Mouse (Mus musculus) heart, adult 11 months (tissue): ENCODE data around the gene Hal.

ENCODE experiments used
- DNase-seq: peaks from one replicate; pipeline ENCODE4 v3.0.0; 2022

Gene Hal

DNA sequence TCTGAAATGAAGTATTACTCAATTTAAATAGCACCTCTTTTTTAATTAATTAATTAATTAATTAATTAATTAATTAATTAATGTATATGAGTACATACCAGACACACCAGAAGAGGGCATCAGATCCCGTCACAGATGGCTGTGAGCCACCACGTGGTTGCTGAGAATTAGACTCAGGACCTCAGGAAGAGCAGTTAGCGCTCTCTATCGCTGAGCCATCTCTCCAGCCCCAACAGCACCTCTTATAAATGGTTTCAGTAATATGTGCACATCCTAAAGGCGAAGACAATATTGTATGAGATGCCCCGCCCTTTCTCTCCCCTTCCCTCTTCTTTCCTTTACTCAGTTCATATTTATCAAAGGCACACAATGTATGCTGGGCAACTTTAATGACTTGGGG is 80.1 kb downstream of the Hal start:
- DNase-seq = peak; percentile 76
